Mouse (Mus musculus): ENCODE data around the gene Impdh2. TPM values are rescaled to one million over a fixed set of nuclear protein-coding genes. Genes with fewer than 3 reads are reported as not detected.

The Impdh2 gene
- total RNA-seq, 1 experiment from 2014 or later, result 62.6 TPM

- ATAC-seq (replicated peaks; ENCODE audit: insufficient number of reproducible peaks, low FRiP score, low TSS enrichment, poor library complexity, severe bottlenecking), result no peak
Measured at GRCm38 (mm10) chr9:108567931-108568419, 7.9 kb downstream of the Impdh2 start.

GRCm38 (mm10) chr9:108568511-108568921 lies 8.4 kb downstream of the Impdh2 start:
- no peak for ATAC-seq (replicated peaks; ENCODE audit: insufficient number of reproducible peaks, low FRiP score, low TSS enrichment, poor library complexity, severe bottlenecking)

DNA sequence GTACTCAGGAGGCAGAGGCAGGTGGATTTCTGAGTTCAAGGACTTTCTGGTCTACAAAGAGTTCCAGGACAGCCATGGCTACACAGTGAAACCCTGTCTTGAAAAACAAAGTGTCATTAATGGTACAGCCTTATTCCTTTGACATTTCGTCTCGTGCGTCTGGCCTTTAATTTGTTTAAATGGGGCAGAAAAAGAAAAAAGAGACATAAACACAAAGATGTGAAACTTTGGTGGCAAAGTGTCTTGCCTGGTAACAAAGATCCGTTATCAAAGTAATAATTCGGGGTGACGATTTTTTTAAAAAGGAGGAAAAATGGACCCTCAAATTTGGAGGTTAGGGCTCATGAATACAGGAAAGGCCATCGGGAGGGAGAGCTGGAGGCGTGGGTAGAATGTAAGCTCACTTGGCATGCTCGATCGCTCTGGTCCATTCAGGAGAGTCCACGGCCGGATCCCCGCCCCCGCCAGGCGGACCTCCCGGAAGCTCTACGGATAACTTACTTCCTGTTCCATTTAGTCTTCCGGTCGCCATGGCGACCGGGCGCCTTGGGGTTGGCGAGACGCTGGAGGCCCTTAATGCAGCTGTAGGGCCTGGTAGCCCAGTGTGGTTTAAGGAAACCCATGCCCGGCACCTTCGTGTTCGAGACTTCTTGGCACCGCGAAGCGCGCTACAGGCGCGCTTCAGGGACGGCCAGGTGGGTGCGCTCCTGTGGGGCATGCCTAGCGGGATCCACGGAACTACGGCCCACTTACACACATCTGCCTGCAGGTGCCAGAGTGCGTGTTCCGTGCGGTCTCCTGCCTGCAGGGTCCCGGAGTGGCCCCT lies 9.5 kb downstream of the Impdh2 start, which contains the start of gene Dalrd3:
Gene Dalrd3, plus strand, starts transcription at position 506 of the 826 bp plus-strand sequence.
- peak; percentile 46 for ATAC-seq (replicated peaks; ENCODE audit: insufficient number of reproducible peaks, low FRiP score, low TSS enrichment, poor library complexity, severe bottlenecking)

GRCm38 (mm10) chr9:108570207-108570896 lies 10.3 kb downstream of the Impdh2 start:
- ATAC-seq (replicated peaks; ENCODE audit: insufficient number of reproducible peaks, low FRiP score, low TSS enrichment, poor library complexity, severe bottlenecking), result no peak

DNA sequence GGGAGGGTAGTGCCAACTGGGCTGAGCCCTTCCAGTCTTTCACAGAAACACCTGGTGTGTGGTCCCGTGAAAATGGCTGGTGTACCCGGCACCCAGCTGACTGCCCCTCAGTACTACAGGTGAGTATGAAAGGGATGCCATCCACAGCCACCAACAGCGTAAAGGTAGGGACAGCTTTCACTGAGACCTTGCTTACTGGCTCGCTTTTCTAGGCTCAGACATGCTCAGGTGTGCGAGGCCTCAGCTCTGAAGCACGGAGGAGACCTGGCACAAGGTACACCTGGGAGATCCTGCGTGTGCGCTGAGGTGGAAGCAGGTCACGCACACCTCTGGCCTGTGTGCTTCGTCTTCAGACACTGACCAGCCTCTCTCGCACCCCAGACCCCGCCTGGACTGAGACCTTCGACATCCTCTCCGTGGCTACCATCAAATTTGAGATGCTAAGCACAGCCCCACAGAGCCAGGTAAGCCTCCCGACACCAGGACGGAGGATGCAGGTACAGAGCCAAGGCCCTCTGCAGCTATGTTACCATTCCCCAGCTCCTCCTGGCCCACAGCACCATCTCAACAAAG lies 11.4 kb downstream of the Impdh2 start:
- ATAC-seq (replicated peaks; ENCODE audit: insufficient number of reproducible peaks, low FRiP score, low TSS enrichment, poor library complexity, severe bottlenecking), result no peak

- ATAC-seq (replicated peaks; ENCODE audit: insufficient number of reproducible peaks, low FRiP score, low TSS enrichment, poor library complexity, severe bottlenecking), result no peak
Measured at GRCm38 (mm10) chr9:108572321-108572720, 12.2 kb downstream of the Impdh2 start.

- no peak for ATAC-seq (replicated peaks; ENCODE audit: insufficient number of reproducible peaks, low FRiP score, low TSS enrichment, poor library complexity, severe bottlenecking)
Measured at GRCm38 (mm10) chr9:108573774-108574690, 13.9 kb downstream of the Impdh2 start.

- ATAC-seq (replicated peaks; ENCODE audit: insufficient number of reproducible peaks, low FRiP score, low TSS enrichment, poor library complexity, severe bottlenecking), result no peak
Measured at GRCm38 (mm10) chr9:108574921-108575320, 14.8 kb downstream of the Impdh2 start.

DNA sequence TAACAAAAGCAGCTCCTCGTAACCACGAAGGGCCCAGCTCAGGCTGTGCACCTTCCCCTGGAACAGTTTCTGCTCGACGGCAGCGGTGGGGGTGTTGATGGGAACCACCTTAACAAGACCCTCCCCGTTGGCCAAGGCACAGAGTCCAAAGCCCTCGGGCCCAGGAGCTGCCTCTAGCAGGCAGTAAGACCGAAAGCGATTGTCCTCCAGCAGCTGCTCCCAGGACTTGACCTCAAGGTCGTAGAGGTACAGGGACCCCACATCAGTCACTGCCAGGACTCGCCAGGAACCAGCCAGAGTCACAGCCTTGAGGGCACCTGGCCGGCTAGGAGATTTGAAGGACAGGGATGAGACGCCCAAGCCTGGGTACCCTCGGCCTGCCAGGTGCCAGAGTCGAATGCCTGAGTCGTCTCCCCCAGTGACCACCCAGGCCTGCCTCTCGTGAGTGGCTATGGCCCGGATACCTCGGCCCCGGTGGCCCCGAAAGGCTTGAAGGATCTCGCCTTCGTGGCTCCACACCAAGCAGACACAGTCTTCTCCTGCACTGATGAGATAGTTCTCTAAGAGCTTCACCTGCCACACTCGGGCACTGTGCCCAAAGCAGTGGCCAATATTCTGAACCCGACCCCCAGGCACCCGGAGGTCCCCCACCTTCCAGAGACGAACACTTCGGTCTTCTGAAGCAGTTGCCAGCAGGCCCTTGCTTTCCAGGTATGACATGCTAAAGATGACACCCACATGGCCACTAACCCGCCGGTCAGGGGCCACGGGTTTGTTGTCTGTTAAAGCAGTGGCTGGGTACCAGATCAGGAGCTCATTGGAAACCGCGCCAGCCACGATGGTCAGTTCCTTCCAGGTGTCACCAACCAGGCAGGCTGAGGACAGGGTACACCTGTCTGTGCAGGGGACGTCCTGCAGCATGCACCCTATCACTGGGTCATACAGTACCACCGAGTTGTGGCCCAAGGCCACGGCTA lies 15.5 kb downstream of the Impdh2 start:
- ATAC-seq (replicated peaks; ENCODE audit: insufficient number of reproducible peaks, low FRiP score, low TSS enrichment, poor library complexity, severe bottlenecking), result no peak

- no peak for ATAC-seq (replicated peaks; ENCODE audit: insufficient number of reproducible peaks, low FRiP score, low TSS enrichment, poor library complexity, severe bottlenecking)
Measured at GRCm38 (mm10) chr9:108577025-108577424, 16.9 kb downstream of the Impdh2 start.

DNA sequence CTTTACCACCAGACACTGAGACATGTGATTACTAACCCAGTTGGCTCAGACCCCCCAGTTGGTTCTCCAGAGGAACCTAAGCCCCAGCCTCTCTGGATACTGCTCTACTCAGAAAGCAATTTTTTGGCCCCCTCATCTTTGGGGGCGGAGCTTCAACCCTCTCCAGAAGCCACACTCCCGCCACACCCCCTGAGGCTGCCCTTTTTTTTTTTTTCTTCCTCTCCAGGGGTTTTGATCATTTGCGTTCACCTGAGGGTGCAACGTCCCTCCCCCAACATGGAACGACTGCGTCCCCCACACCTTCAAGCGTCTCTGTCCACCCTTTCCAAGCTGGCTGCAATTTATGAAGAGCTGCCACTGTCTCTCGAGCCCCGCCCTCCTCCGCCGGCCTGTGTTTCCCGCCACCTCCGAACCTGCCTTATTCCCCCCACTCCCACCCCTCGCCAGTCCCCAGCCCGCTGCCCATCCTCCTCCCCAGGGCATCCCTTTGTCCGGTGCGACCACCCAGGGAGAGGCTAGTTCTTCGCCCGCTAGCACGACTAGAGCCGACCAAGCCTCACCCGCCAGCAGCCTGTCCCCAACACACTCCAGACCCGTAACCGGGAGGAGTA lies 18.0 kb downstream of the Impdh2 start:
- no peak for ATAC-seq (replicated peaks; ENCODE audit: insufficient number of reproducible peaks, low FRiP score, low TSS enrichment, poor library complexity, severe bottlenecking)

DNA sequence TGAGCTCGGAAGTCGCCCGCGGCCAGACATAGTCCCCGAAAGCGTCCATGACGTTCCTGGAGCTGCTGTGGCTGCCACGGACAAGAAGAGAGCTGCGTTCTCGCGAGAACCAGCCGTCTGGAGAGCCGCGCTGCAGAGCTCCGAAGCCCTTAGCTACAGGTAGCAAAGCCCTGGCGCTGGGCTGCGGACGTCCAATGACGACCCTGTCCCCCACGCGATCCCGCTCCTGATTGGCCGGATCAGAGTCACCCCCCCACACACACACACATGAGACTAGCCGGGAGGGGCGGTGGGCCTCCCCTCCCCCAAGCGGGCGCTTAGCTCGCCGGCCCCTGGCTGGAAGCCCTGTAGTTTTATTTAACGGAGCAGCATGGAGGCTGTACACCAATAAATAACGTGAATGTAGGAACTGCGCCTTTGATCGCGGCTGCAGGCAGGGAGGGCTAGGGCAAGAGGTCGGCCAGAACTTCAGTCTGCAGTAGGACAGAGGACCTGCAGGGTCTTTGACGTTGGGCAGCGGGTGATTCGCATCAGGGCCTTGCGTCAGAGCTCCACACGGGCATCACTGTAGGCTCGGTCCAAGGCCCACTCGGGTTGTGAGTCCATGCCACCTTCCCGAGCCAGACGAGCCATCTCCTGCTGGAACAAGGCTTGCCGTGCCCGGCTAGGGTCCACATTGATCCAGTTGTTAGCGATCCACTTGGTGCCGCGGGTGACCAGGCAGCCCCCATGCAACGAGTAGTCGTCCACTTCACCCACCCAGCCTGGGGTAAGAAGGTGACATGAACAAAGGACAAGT lies 18.7 kb downstream of the Impdh2 start, which contains the start of gene Wdr6:
Gene Wdr6, minus strand, starts transcription at position 195 of the 799 bp plus-strand sequence.
- ATAC-seq (replicated peaks; ENCODE audit: insufficient number of reproducible peaks, low FRiP score, low TSS enrichment, poor library complexity, severe bottlenecking), result peak; percentile 59

GRCm38 (mm10) chr9:108579344-108579690 lies 19.2 kb downstream of the Impdh2 start:
- ATAC-seq (replicated peaks; ENCODE audit: insufficient number of reproducible peaks, low FRiP score, low TSS enrichment, poor library complexity, severe bottlenecking), result no peak

- ATAC-seq (replicated peaks; ENCODE audit: insufficient number of reproducible peaks, low FRiP score, low TSS enrichment, poor library complexity, severe bottlenecking), result no peak
Measured at GRCm38 (mm10) chr9:108587571-108588180, 27.6 kb downstream of the Impdh2 start.

- no peak for ATAC-seq (replicated peaks; ENCODE audit: insufficient number of reproducible peaks, low FRiP score, low TSS enrichment, poor library complexity, severe bottlenecking)
Measured at GRCm38 (mm10) chr9:108589229-108589628, 29.1 kb downstream of the Impdh2 start.

GRCm38 (mm10) chr9:108591462-108591861 lies 31.4 kb downstream of the Impdh2 start:
- no peak for ATAC-seq (replicated peaks; ENCODE audit: insufficient number of reproducible peaks, low FRiP score, low TSS enrichment, poor library complexity, severe bottlenecking)
